Mouse (Mus musculus): ENCODE results near the gene Ch25h. TPM values are rescaled to one million over a fixed set of nuclear protein-coding genes. Genes with fewer than 3 reads are reported as not detected.

Gene Ch25h
- polyA plus RNA-seq (2015; fragmentation: Nextera tagmentation; extraction: Ambion mirVana): 0.14 and 0.40 TPM in 2 replicates

GRCm38 (mm10) chr19:34474991-34475971, at the start of gene Ch25h:
TSS of gene Ch25h (minus strand) at chr19:34475164.

Other genes starting within 250 kb of the Ch25h start
- 42.7 and 55.0 TPM in 2 replicates for gene Acta2, start 219.6 kb downstream of the Ch25h start, polyA plus RNA-seq (2015; fragmentation: Nextera tagmentation; extraction: Ambion mirVana)
- 13.3 and 13.9 TPM in 2 replicates for gene Fas, start 184.5 kb downstream of the Ch25h start, polyA plus RNA-seq (2015; fragmentation: Nextera tagmentation; extraction: Ambion mirVana)
- 88.4 and 224 TPM in 2 replicates for gene Lipa, start 52.3 kb upstream of the Ch25h start, polyA plus RNA-seq (2015; fragmentation: Nextera tagmentation; extraction: Ambion mirVana)
- gene Ifit2, start 75.5 kb upstream of the Ch25h start, polyA plus RNA-seq (2015; fragmentation: Nextera tagmentation; extraction: Ambion mirVana): 6.9 and 7.2 TPM in 2 replicates
- 11.7 and 13.4 TPM in 2 replicates for gene Ifit3, start 108.4 kb upstream of the Ch25h start, polyA plus RNA-seq (2015; fragmentation: Nextera tagmentation; extraction: Ambion mirVana)
- gene Ifit1bl1, start 126.8 kb upstream of the Ch25h start, polyA plus RNA-seq (2015; fragmentation: Nextera tagmentation; extraction: Ambion mirVana): 0.76 and 0.88 TPM in 2 replicates
- 2.8 and 3.1 TPM in 2 replicates for gene Ifit3b, start 132.8 kb upstream of the Ch25h start, polyA plus RNA-seq (2015; fragmentation: Nextera tagmentation; extraction: Ambion mirVana)
- 0.30 and 1.4 TPM in 2 replicates for gene Ifit1bl2, start 165.6 kb upstream of the Ch25h start, polyA plus RNA-seq (2015; fragmentation: Nextera tagmentation; extraction: Ambion mirVana)
- gene Ifit1, start 165.7 kb upstream of the Ch25h start, polyA plus RNA-seq (2015; fragmentation: Nextera tagmentation; extraction: Ambion mirVana): 7.5 and 8.7 TPM in 2 replicates